24 mouse cellular contexts compared by ENCODE assay signal in the genomic region with DNA sequence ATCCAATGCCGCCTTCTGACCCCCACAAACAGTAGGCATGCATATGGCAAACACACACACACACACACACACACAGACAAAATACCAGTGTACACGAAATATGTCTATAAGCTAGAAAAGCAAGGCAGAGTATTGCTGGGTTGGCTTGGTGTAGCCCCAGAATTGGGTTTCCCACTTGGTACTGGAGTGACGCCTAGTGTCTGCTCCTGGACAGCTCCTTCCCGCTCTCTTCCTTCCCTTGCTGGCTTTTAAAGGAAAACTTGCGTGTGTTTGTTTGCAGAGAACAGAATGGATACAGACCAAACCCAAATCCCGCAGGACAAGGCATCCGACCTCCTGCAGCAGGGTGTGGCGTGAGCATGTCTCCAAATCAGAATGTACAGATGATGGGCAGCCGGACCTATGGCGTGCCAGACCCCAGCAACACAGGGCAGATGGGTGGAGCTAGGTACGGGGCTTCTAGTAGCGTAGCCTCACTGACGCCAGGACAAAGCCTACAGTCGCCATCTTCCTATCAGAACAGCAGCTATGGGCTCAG.
DNase-seq lines count a peak whose midpoint lies in the region; TF ChIP-seq lines count a peak whose summit lies in the region.
"Had no signal": no experiment of that assay in that cellular context is flagged by ENCODE, and none has a peak within 500 bp of the region (broad histone marks: within the 10 kb centered on the region; RNA-seq: fewer than 3 reads in every experiment).

No protein-coding gene starts in this region.

- H3K36me3 ChIP-seq in heart, adult 2 months (ENCODE audit: control insufficient read depth, insufficient read depth, low read length): peaks cover under 1% of the 10 kb centered on the region; the same call in 1 of the 2 replicates

- TF ChIP-seq POLR2A in heart, adult 2 months (IDR thresholded peaks at IDR 0.05; ENCODE audit: insufficient read depth, low read depth, low read length): no peak

- intact Hi-C loops in gastrocnemius, adult 2 months (cut with DNase I): no loop called here
- intact Hi-C loops in heart, adult 2 months (cut with DNase I): no loop called here
- intact Hi-C loops in left cerebral cortex, adult 2 months (cut with DNase I): no loop called here
- intact Hi-C loops in left cerebral cortex, postnatal 14 days (cut with DNase I): loop anchor here (10.0 kb wide), 1 partner anchor 529 kb away; no protein-coding TSS in a partner anchor

- no peaks in the 10 kb centered on the region for H3K27me3 ChIP-seq in heart, adult 2 months (ENCODE audit: control insufficient read depth, insufficient read depth, low read length)
- H3K27me3 ChIP-seq: CH12.LX; embryonic facial prominence, embryonic 13.5 days; embryonic facial prominence, embryonic 15.5 days; forebrain, embryonic 12.5 days; Patski had no signal

- TF ChIP-seq CTCF in gastrocnemius, adult 2 months (IDR thresholded peaks at IDR 0.05): peak; percentile 51
- TF ChIP-seq CTCF in heart, adult 2 months (IDR thresholded peaks at IDR 0.05): peak; percentile 42
- peak; percentile 43 for TF ChIP-seq CTCF in left cerebral cortex, adult 2 months (IDR thresholded peaks at IDR 0.05)

- H3K79me2 ChIP-seq in heart, adult 2 months (replicated peaks; ENCODE audit: control insufficient read depth, insufficient read depth, low read length): no peaks in the 10 kb centered on the region; the same call in 1 of the 2 replicates

- H3K4me3 ChIP-seq in gastrocnemius, adult 2 months: no peak overlapping the region
- H3K4me3 ChIP-seq in heart, adult 2 months: no peak overlapping the region
- H3K4me3 ChIP-seq in left cerebral cortex, adult 2 months: no peak overlapping the region
- H3K4me3 ChIP-seq: embryonic facial prominence, embryonic 13.5 days; embryonic facial prominence, embryonic 15.5 days; erythroblast, embryonic 14.5 days; forebrain, embryonic 10.5 days; forebrain, embryonic 12.5 days had no signal

- peak; percentile 36 to 37 for DNase-seq in cerebellum, postnatal 10 days
- no peak for DNase-seq in cerebellum, adult 8-10 months
- DNase-seq in gastrocnemius, adult 2 months: no peak
- no peak for DNase-seq in gastrocnemius, postnatal 4 days (ENCODE audit: low spot score in 2 of 2)
- no peak for DNase-seq in heart, adult 2 months
- DNase-seq in heart, adult 18-20 months: no peak
- DNase-seq in left cerebral cortex, adult 2 months (ENCODE audit: extremely low spot score in 1 of 2, low spot score in 2 of 2): no peak
- DNase-seq in left cerebral cortex, postnatal 14 days (ENCODE audit: low spot score in 2 of 2): no peak
- DNase-seq: adrenal gland, adult 2 months; adrenal gland, postnatal 10 days; adrenal gland, postnatal 25 days; B cell, adult 2 months; cerebellum, adult 11 months; cerebellum, adult 18-20 months; cerebellum, adult 9-10 months; cerebellum, postnatal 36 days; embryo, embryonic 11 days had no signal

- no peak overlapping the region for H3K27ac ChIP-seq in gastrocnemius, adult 2 months
- no peak overlapping the region for H3K27ac ChIP-seq in heart, adult 2 months
- H3K27ac ChIP-seq in left cerebral cortex, adult 2 months: no peak overlapping the region
- H3K27ac ChIP-seq: embryonic facial prominence, embryonic 13.5 days; embryonic facial prominence, embryonic 15.5 days; forebrain, embryonic 10.5 days; forebrain, embryonic 12.5 days had no signal

- no peak for TF ChIP-seq EP300 in heart, adult 2 months (IDR thresholded peaks at IDR 0.05; ENCODE audit: insufficient read depth, low read depth, low read length)

- 94% methylated on average over 14 of the region's 14 CpGs for WGBS in heart, adult 2 months

- no peak overlapping the region for H3K9ac ChIP-seq in heart, adult 2 months (ENCODE audit: low read depth, low read length)
- H3K9ac ChIP-seq: embryonic facial prominence, embryonic 13.5 days; embryonic facial prominence, embryonic 15.5 days; forebrain, embryonic 12.5 days had no signal

- H3K4me1 ChIP-seq in heart, adult 2 months (ENCODE audit: control insufficient read depth, insufficient read depth, low read length): no peaks in the 10 kb centered on the region
- H3K4me1 ChIP-seq: embryonic facial prominence, embryonic 13.5 days; forebrain, embryonic 10.5 days; forebrain, embryonic 12.5 days had no signal

Comparison
In these comparisons a context has a peak if more than half of its experiments do, and no peak if none do; other contexts are left out.
1. DNase-seq: peak in cerebellum, postnatal 10 days (2 of 2); none in cerebellum, adult 8-10 months (single experiment), gastrocnemius, adult 2 months (single experiment), gastrocnemius, postnatal 4 days (0 of 2), heart, adult 2 months (0 of 2), heart, adult 18-20 months (0 of 2), left cerebral cortex, adult 2 months (0 of 2) and left cerebral cortex, postnatal 14 days (0 of 2).
2. Peak in every context shown above with its lines, with median percentiles within 50 percentile points of each other: CTCF ChIP-seq.